Mouse (Mus musculus) erythroblast, embryonic 14.5 days (primary cell): ENCODE results near the gene Pgc.

Source experiments
- GATA1 ChIP-seq: IDR thresholded peaks from 2 replicates; pipeline ENCODE4 v1.6.1; 2012; ENCODE audit warnings: low read length, inconsistent platforms, mixed read lengths
- TAL1 ChIP-seq: IDR thresholded peaks from 3 replicates; pipeline ENCODE4 v1.6.1; 2012; ENCODE audit warnings: low read length, inconsistent platforms, mixed read lengths

GRCm38 (mm10) chr17:47750101-47750500 lies 23.5 kb downstream of the Pgc start:
- TF ChIP-seq GATA1 (no peak), TAL1 (no peak)
